Comparison of ENCODE assay signal across 8 mouse cellular contexts in the genomic region with DNA sequence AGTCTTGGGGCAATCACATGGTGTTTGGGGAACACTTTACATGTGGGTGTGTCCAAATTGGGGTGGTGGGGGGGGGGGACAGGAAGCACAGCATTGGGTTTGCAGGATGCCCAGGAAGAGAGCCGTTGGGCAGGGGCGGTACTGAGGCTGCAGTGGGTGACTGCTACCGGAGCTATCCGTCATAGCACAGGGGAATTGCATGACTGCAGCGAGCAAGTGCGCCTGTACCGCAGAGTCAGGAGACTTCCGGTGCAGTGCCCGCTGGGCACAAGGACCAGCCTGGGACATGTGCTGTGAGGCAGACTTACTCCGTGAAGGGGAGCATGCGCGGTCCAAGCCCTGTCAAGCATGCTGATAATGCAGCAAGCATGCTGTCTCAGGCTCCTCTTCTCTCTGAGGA. TPM values are rescaled to one million over a fixed set of nuclear protein-coding genes. Genes with fewer than 3 reads are reported as not detected.
DNase-seq lines count a peak whose midpoint lies in the region; ATAC-seq lines count a peak whose summit lies in the region.

No protein-coding gene starts in this region.

- H3K4me2 ChIP-seq in midbrain, embryonic 11.5 days, result no peak overlapping the region
- H3K4me2 ChIP-seq in limb, embryonic 11.5 days (ENCODE audit: low read depth, severe bottlenecking), result peak overlapping the region; percentile 16; the same call in 1 of the 2 replicates
- H3K4me2 ChIP-seq in forebrain, embryonic 13.5 days, result no peak overlapping the region
- no peak overlapping the region for H3K4me2 ChIP-seq in neural tube, embryonic 15.5 days

- peak overlapping the region; percentile 28; the same call in 1 of the 2 replicates for H3K27ac ChIP-seq in midbrain, embryonic 10.5 days (replicated peaks)
- H3K27ac ChIP-seq in midbrain, embryonic 11.5 days (ENCODE audit: low read depth, low read length), result no peak overlapping the region
- H3K27ac ChIP-seq in limb, embryonic 11.5 days (replicated peaks; ENCODE audit: low read depth, low read length), result no peak overlapping the region
- H3K27ac ChIP-seq in forebrain, embryonic 13.5 days, result no peak overlapping the region
- no peak overlapping the region for H3K27ac ChIP-seq in neural tube, embryonic 15.5 days (replicated peaks)

- DNase-seq in midbrain, embryonic 10.5 days (ENCODE audit: low spot score), result no peak
- no peak for DNase-seq in midbrain, embryonic 11.5 days (ENCODE audit: low spot score, missing footprints)
- DNase-seq in limb, embryonic 11.5 days (ENCODE audit: low spot score), result no peak
- peak; percentile 86 for DNase-seq in naive thymus-derived CD4-positive, alpha-beta T cell, adult 2 months (ENCODE audit: low read depth)
- no peak for DNase-seq in cerebellum, adult 11 months
- no peak for DNase-seq in frontal cortex, postnatal 10 days (ENCODE audit: low spot score in 2 of 2)

- no peak overlapping the region for H3K9ac ChIP-seq in midbrain, embryonic 11.5 days (ENCODE audit: low read length)
- no peak overlapping the region for H3K9ac ChIP-seq in limb, embryonic 11.5 days (ENCODE audit: low read length)
- no peak overlapping the region for H3K9ac ChIP-seq in forebrain, embryonic 13.5 days
- no peak overlapping the region for H3K9ac ChIP-seq in neural tube, embryonic 15.5 days (replicated peaks)

- H3K4me1 ChIP-seq in midbrain, embryonic 10.5 days, result no peaks in the 10 kb centered on the region
- H3K4me1 ChIP-seq in midbrain, embryonic 11.5 days (ENCODE audit: control insufficient read depth, insufficient read depth, low read length), result no peaks in the 10 kb centered on the region
- no peaks in the 10 kb centered on the region for H3K4me1 ChIP-seq in limb, embryonic 11.5 days (ENCODE audit: control insufficient read depth, insufficient read depth, low read length)
- no peaks in the 10 kb centered on the region for H3K4me1 ChIP-seq in forebrain, embryonic 13.5 days
- H3K4me1 ChIP-seq in neural tube, embryonic 15.5 days, result no peaks in the 10 kb centered on the region

- no peaks in the 10 kb centered on the region for H3K27me3 ChIP-seq in midbrain, embryonic 10.5 days (ENCODE audit: low read depth, poor library complexity, severe bottlenecking)
- no peaks in the 10 kb centered on the region for H3K27me3 ChIP-seq in midbrain, embryonic 11.5 days (ENCODE audit: control insufficient read depth, insufficient read depth, low read length)
- H3K27me3 ChIP-seq in limb, embryonic 11.5 days (ENCODE audit: control insufficient read depth, insufficient read depth, low read length), result no peaks in the 10 kb centered on the region
- H3K27me3 ChIP-seq in forebrain, embryonic 13.5 days, result no peaks in the 10 kb centered on the region
- no peaks in the 10 kb centered on the region for H3K27me3 ChIP-seq in neural tube, embryonic 15.5 days (replicated peaks)

- ATAC-seq in midbrain, embryonic 11.5 days (ENCODE audit: low FRiP score), result no peak
- no peak for ATAC-seq in limb, embryonic 11.5 days (ENCODE audit: insufficient number of reproducible peaks, low FRiP score, low TSS enrichment, low read depth)
- ATAC-seq in forebrain, embryonic 13.5 days, result no peak
- ATAC-seq in neural tube, embryonic 15.5 days (ENCODE audit: low FRiP score), result no peak

- WGBS in midbrain, embryonic 10.5 days, result 61% methylated on average over 12 of the region's 12 CpGs
- WGBS in midbrain, embryonic 11.5 days, result 68% methylated on average over 12 of the region's 12 CpGs
- WGBS in limb, embryonic 11.5 days, result 44% methylated on average over 12 of the region's 12 CpGs
- WGBS in forebrain, embryonic 13.5 days, result 82% methylated on average over 12 of the region's 12 CpGs
- WGBS in neural tube, embryonic 15.5 days, result 83% methylated on average over 12 of the region's 12 CpGs

- no peaks in the 10 kb centered on the region for H3K9me3 ChIP-seq in midbrain, embryonic 10.5 days (replicated peaks)
- H3K9me3 ChIP-seq in midbrain, embryonic 11.5 days (ENCODE audit: control insufficient read depth, low read length), result no peaks in the 10 kb centered on the region
- no peaks in the 10 kb centered on the region for H3K9me3 ChIP-seq in limb, embryonic 11.5 days (ENCODE audit: control insufficient read depth, low read length)
- no peaks in the 10 kb centered on the region for H3K9me3 ChIP-seq in forebrain, embryonic 13.5 days (replicated peaks)
- no peaks in the 10 kb centered on the region for H3K9me3 ChIP-seq in neural tube, embryonic 15.5 days (replicated peaks)

- peaks cover 97% of the 10 kb centered on the region for H3K36me3 ChIP-seq in midbrain, embryonic 10.5 days
- peaks cover 3% of the 10 kb centered on the region; the same call in 1 of the 2 replicates for H3K36me3 ChIP-seq in midbrain, embryonic 11.5 days (ENCODE audit: control insufficient read depth, insufficient read depth, low read length)
- no peaks in the 10 kb centered on the region for H3K36me3 ChIP-seq in limb, embryonic 11.5 days (ENCODE audit: control insufficient read depth, insufficient read depth, low read length)
- peaks cover 65% of the 10 kb centered on the region for H3K36me3 ChIP-seq in forebrain, embryonic 13.5 days (ENCODE audit: poor library complexity, severe bottlenecking)
- no peaks in the 10 kb centered on the region for H3K36me3 ChIP-seq in neural tube, embryonic 15.5 days

- no peak overlapping the region for H3K4me3 ChIP-seq in midbrain, embryonic 10.5 days
- H3K4me3 ChIP-seq in midbrain, embryonic 11.5 days (ENCODE audit: low read depth, low read length), result no peak overlapping the region
- no peak overlapping the region for H3K4me3 ChIP-seq in limb, embryonic 11.5 days (ENCODE audit: low read depth, low read length)
- H3K4me3 ChIP-seq in forebrain, embryonic 13.5 days, result no peak overlapping the region
- no peak overlapping the region for H3K4me3 ChIP-seq in neural tube, embryonic 15.5 days (replicated peaks)

RNA-seq across cellular contexts. Expression of gene Muc13, which starts 42.2 kb away (rescaled TPM):
- polyA plus RNA-seq in midbrain, embryonic 10.5 days (2016; fragmentation: Nextera tagmentation; extraction: Ambion mirVana), result 0.10 and 0.15 TPM in 2 replicates
- polyA plus RNA-seq in midbrain, embryonic 11.5 days (2014; fragmentation: Nextera tagmentation; extraction: Ambion mirVana), result 0.10 TPM in 2 replicates
- 0.15 and 0.28 TPM in 2 replicates for polyA plus RNA-seq in limb, embryonic 11.5 days (2014; fragmentation: Nextera tagmentation; extraction: Ambion mirVana)
- 0.08 TPM in 1 of 2 replicates, not detected in the other for polyA plus RNA-seq in forebrain, embryonic 13.5 days (2015; fragmentation: Nextera tagmentation; extraction: Ambion mirVana)
- 7.2 TPM in 1 of 2 replicates, not detected in the other for polyA plus RNA-seq in neural tube, embryonic 15.5 days (2015; fragmentation: Nextera tagmentation; extraction: Ambion mirVana)
